ENCODE assay signal across 16 mouse cellular contexts in the genomic region with DNA sequence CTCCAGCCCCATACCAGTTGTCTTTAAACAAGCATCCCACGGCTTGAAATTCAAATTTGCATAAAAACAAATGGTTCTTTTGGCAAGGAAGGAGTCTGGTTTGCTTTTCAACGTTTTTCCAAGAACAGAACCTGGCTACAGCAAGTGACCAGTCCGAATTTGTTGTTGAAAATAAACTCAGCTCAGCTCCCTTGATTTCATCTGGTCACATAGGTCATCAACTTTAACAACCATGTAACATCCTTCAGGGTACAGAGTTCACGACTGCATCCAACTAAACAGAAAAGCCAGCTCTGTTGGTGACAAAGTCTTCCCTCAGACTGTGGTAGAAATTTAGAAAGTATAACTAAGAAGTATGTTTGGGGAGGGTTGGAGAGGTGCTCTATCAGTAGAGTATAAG. TPM values are rescaled to one million over a fixed set of nuclear protein-coding genes. Genes with fewer than 3 reads are reported as not detected.
DNase-seq lines count a peak whose midpoint lies in the region; ATAC-seq and TF ChIP-seq lines count a peak whose summit lies in the region.
"Had no signal": no experiment of that assay in that cellular context is flagged by ENCODE, and none has a peak within 500 bp of the region (broad histone marks: within the 10 kb centered on the region; RNA-seq: fewer than 3 reads in every experiment).

No protein-coding gene starts in this region.

- no peaks in the 10 kb centered on the region for H3K27me3 ChIP-seq in kidney, adult 2 months (replicated peaks; ENCODE audit: control insufficient read depth, insufficient read depth, low read length)
- H3K27me3 ChIP-seq in kidney, embryonic 16.5 days (ENCODE audit: insufficient read depth, low read length), result no peaks in the 10 kb centered on the region
- no peaks in the 10 kb centered on the region for H3K27me3 ChIP-seq in midbrain, embryonic 10.5 days (ENCODE audit: low read depth, poor library complexity, severe bottlenecking)
- H3K27me3 ChIP-seq in midbrain, postnatal 0 days (ENCODE audit: insufficient read depth, low read length), result no peaks in the 10 kb centered on the region
- H3K27me3 ChIP-seq in neural tube, embryonic 13.5 days, result 0 out of 2 replicates have a peak, but pooled peaks cover 5% of the 10 kb centered on the region
- H3K27me3 ChIP-seq: CH12.LX; heart, embryonic 13.5 days had no signal

- no peaks in the 10 kb centered on the region for H3K36me3 ChIP-seq in kidney, adult 2 months (ENCODE audit: control insufficient read depth, insufficient read depth, low read length)
- H3K36me3 ChIP-seq in kidney, embryonic 16.5 days (ENCODE audit: insufficient read depth, low read length), result no peaks in the 10 kb centered on the region
- no peaks in the 10 kb centered on the region for H3K36me3 ChIP-seq in midbrain, embryonic 10.5 days
- H3K36me3 ChIP-seq in midbrain, postnatal 0 days (ENCODE audit: insufficient read depth, low read length), result no peaks in the 10 kb centered on the region
- no peaks in the 10 kb centered on the region for H3K36me3 ChIP-seq in neural tube, embryonic 13.5 days
- H3K36me3 ChIP-seq: embryonic facial prominence, embryonic 10.5 days; heart, embryonic 13.5 days had no signal

- no peak overlapping the region for H3K9ac ChIP-seq in kidney, embryonic 16.5 days (replicated peaks; ENCODE audit: low read length)
- no peak overlapping the region for H3K9ac ChIP-seq in midbrain, postnatal 0 days (replicated peaks; ENCODE audit: low read length, poor library complexity, severe bottlenecking)
- H3K9ac ChIP-seq in neural tube, embryonic 13.5 days, result no peak overlapping the region
- H3K9ac ChIP-seq: heart, embryonic 13.5 days had no signal

- DNase-seq in kidney, adult 2 months, result peak; percentile 67
- DNase-seq in midbrain, embryonic 10.5 days (ENCODE audit: low spot score), result no peak
- no peak for DNase-seq in midbrain, postnatal 0 days (ENCODE audit: low spot score)
- DNase-seq in heart, adult 18-20 months, result no peak
- DNase-seq: adrenal gland, adult 8-10 months; adrenal gland, postnatal 36 days; cerebellum, adult 2 months; cerebellum, postnatal 10 days; gastrocnemius, adult 2 months; gastrocnemius, postnatal 25 days; heart, postnatal 36 days had no signal

- 27% methylated on average over 4 of the region's 4 CpGs for WGBS in kidney, adult 2 months
- 31% methylated on average over 4 of the region's 4 CpGs for WGBS in kidney, embryonic 16.5 days
- WGBS in midbrain, embryonic 10.5 days, result 44% methylated on average over 4 of the region's 4 CpGs
- 34% methylated on average over 4 of the region's 4 CpGs for WGBS in midbrain, postnatal 0 days
- WGBS in neural tube, embryonic 13.5 days, result 18% methylated on average over 4 of the region's 4 CpGs

- 0 out of 2 replicates have a peak overlapping the region, but pooled peaks have one; percentile 52 for H3K27ac ChIP-seq in kidney, adult 2 months (ENCODE audit: insufficient read depth, low read depth, low read length)
- no peak overlapping the region for H3K27ac ChIP-seq in kidney, embryonic 16.5 days (ENCODE audit: low read length)
- H3K27ac ChIP-seq in midbrain, embryonic 10.5 days (replicated peaks), result 0 out of 2 replicates have a peak overlapping the region, but pooled peaks have one; percentile 17
- H3K27ac ChIP-seq in midbrain, postnatal 0 days (ENCODE audit: low read depth, low read length), result no peak overlapping the region
- H3K27ac ChIP-seq in neural tube, embryonic 13.5 days (replicated peaks), result 0 out of 2 replicates have a peak overlapping the region, but pooled peaks have one; percentile 33
- H3K27ac ChIP-seq: embryonic facial prominence, embryonic 10.5 days; gastrocnemius, adult 2 months; heart, embryonic 13.5 days had no signal

- TF ChIP-seq POLR2A in kidney, adult 2 months (IDR thresholded peaks at IDR 0.05; ENCODE audit: low read depth, low read length), result no peak

- no peak for TF ChIP-seq CTCF in kidney, adult 2 months (conservative IDR thresholded peaks at IDR 0.05; ENCODE audit: insufficient read depth, insufficient read length, low read depth, low read length)
- no peak for TF ChIP-seq CTCF in midbrain, postnatal 0 days (IDR thresholded peaks at IDR 0.05)

- H3K4me3 ChIP-seq in kidney, adult 2 months (ENCODE audit: insufficient read depth, low read depth, low read length), result no peak overlapping the region
- H3K4me3 ChIP-seq in kidney, embryonic 16.5 days (ENCODE audit: low read length), result no peak overlapping the region
- no peak overlapping the region for H3K4me3 ChIP-seq in midbrain, embryonic 10.5 days
- no peak overlapping the region for H3K4me3 ChIP-seq in midbrain, postnatal 0 days (ENCODE audit: low read depth, low read length)
- no peak overlapping the region for H3K4me3 ChIP-seq in neural tube, embryonic 13.5 days
- H3K4me3 ChIP-seq: embryonic facial prominence, embryonic 10.5 days; gastrocnemius, adult 2 months; heart, embryonic 13.5 days had no signal

- H3K4me1 ChIP-seq in kidney, adult 2 months (ENCODE audit: control insufficient read depth, insufficient read depth, low read length), result peaks cover 25% of the 10 kb centered on the region
- peaks cover 13% of the 10 kb centered on the region for H3K4me1 ChIP-seq in kidney, embryonic 16.5 days (ENCODE audit: insufficient read depth, low read length)
- H3K4me1 ChIP-seq in midbrain, embryonic 10.5 days, result peaks cover 18% of the 10 kb centered on the region
- no peaks in the 10 kb centered on the region for H3K4me1 ChIP-seq in midbrain, postnatal 0 days (ENCODE audit: insufficient read depth, low read length)
- H3K4me1 ChIP-seq in neural tube, embryonic 13.5 days (replicated peaks), result peaks cover 27% of the 10 kb centered on the region

- H3K9me3 ChIP-seq in kidney, embryonic 16.5 days (ENCODE audit: low read length), result no peaks in the 10 kb centered on the region
- H3K9me3 ChIP-seq in midbrain, embryonic 10.5 days (replicated peaks), result no peaks in the 10 kb centered on the region
- H3K9me3 ChIP-seq in midbrain, postnatal 0 days (ENCODE audit: low read length), result no peaks in the 10 kb centered on the region
- H3K9me3 ChIP-seq in neural tube, embryonic 13.5 days, result no peaks in the 10 kb centered on the region
- H3K9me3 ChIP-seq: embryonic facial prominence, embryonic 10.5 days; heart, embryonic 13.5 days had no signal

- ATAC-seq in kidney, embryonic 16.5 days (ENCODE audit: low FRiP score, low TSS enrichment), result no peak
- ATAC-seq in midbrain, postnatal 0 days (ENCODE audit: low FRiP score), result no peak
- ATAC-seq in neural tube, embryonic 13.5 days (ENCODE audit: low read depth), result no peak

- H3K4me2 ChIP-seq in kidney, embryonic 16.5 days (replicated peaks; ENCODE audit: low read depth, low read length), result no peak overlapping the region
- H3K4me2 ChIP-seq in midbrain, postnatal 0 days (ENCODE audit: low read depth, low read length, poor library complexity, severe bottlenecking), result no peak overlapping the region
- H3K4me2 ChIP-seq in neural tube, embryonic 13.5 days, result no peak overlapping the region; the same call in 1 of the 2 replicates
- H3K4me2 ChIP-seq: heart, embryonic 13.5 days had no signal

RNA-seq across cellular contexts. Expression of gene Snx9, which starts 21.7 kb away (rescaled TPM):
- polyA plus RNA-seq in kidney, adult 2 months (2012; rRNA removed), result 55.3 and 56.6 TPM in 2 replicates
- 31.9 and 34.0 TPM in 2 replicates for polyA plus RNA-seq in kidney, embryonic 16.5 days (2015; fragmentation: Nextera tagmentation; extraction: Ambion mirVana)
- 14.2 and 15.3 TPM in 2 replicates for polyA plus RNA-seq in midbrain, embryonic 10.5 days (2016; fragmentation: Nextera tagmentation; extraction: Ambion mirVana)
- 10.4 and 11.3 TPM in 2 replicates for total RNA-seq in midbrain, postnatal 0 days (2014; rRNA removed)
- polyA plus RNA-seq in midbrain, postnatal 0 days (2015; fragmentation: Nextera tagmentation; extraction: Ambion mirVana), result 4.8 and 5.3 TPM in 2 replicates
- polyA plus RNA-seq in neural tube, embryonic 13.5 days (2015; fragmentation: Nextera tagmentation; extraction: Ambion mirVana), result 9.5 and 10.8 TPM in 2 replicates
- 10 to 100 TPM; 31.0 to 32.9 TPM for total RNA-seq in heart, adult 18-20 months (2021)

Comparison
In these comparisons a context has a peak if more than half of its experiments do, and no peak if none do; other contexts are left out.
1. H3K27ac ChIP-seq: peak in kidney, adult 2 months (single experiment), midbrain, embryonic 10.5 days (single experiment) and neural tube, embryonic 13.5 days (single experiment); none in kidney, embryonic 16.5 days (single experiment) and midbrain, postnatal 0 days (single experiment).